Mouse (Mus musculus) MEL-GATA-1-ER (cell line): ENCODE data around the gene Vmn2r73.
"Not testable (repeated sequence)": the region's sequence is repeated elsewhere in the genome, so short reads cannot be mapped to it uniquely, and the experiment has no call there.

Experiments used
- DNase-seq: peaks from one replicate; pipeline ENCODE4 v3.0.0-alpha.2; 2012; ENCODE audit warnings: low read depth; ENCODE audit errors: extremely low read depth

Vmn2r73 gene

DNA sequence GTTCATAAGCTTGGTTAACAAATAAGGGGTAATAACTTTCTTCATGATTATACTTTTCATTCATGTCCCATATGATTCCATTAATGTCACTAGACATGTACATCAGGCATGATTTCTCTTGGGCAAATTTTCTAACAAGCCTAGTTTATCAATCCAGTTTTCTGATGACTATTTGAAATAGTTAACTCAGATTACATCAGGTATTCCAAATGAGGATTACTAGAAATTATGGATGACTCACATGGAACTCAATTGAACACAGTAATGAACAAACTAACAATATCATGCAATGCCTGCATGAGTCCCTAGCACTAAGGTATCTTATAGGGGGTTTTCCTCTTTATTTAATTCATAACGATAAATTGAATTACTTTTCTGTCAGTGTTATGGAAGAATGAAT is at the start of gene Vmn2r73:
Gene Vmn2r73, minus strand, starts transcription at position 101 of the 400 bp plus-strand sequence.
- DNase-seq = no peak

DNA sequence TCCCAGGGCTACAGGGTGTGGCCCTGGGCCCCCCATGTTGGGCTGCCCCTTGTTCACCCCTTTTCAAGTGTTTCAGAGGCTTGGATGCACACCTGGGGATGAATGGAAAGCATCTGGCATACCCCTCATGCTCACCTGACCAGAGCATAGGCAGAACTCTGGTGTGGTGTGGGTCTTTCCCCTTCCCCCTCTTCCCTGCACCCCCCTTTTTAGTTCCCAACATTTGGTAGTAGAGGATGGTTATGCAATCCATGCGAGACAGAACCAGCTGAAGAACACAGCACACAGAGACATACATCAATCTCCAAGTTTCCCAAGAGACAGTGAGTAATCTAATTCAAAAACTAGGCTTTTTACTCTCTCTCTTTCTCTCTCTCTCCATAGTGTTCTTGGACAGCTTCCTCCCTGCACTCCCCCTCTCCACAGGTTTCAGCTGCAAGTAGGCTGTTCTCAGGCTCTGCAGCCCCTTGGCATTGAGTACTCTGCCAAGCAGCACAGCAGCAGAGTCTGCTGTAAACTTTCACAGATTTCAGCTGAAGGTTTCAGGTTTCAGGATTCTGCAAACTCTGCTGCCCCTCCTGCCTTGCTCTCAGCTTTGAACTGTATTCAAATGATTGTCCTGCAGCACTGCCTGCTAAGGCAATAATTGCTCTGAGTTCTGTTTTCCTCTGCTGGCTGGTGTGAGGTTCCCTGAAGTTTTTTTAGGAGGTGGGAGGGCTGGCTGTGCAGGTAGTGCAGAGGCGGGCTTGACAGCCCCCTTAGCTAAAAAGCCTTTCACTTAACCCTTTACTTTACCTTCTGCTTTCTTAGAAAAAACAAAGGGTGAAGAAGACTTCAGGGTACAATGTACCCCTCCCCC is 35.7 kb downstream of the Vmn2r73 start:
- DNase-seq = no peak

DNA sequence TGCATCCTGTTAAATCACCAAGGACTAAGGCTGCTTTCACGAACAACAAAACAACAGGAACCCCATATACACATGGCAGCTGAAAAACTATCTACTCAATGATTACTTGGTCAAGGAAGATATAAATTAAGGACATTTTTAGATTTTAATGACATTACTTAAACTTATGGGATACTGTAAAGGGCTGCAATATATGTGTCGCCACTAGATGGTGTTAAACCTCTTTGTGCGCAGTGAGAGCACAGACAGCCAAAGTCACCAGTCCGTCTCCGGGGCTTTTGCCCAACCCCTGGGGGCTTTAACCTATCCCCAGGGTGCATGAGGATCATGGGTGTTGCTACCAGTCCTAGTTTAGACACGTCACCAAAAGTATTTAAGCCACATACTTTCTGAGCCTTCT is 58.0 kb downstream of the Vmn2r73 start:
- not testable (repeated sequence) for DNase-seq
